Mouse (Mus musculus): ENCODE data around the gene Son. TPM values are rescaled to one million over a fixed set of nuclear protein-coding genes. Genes with fewer than 3 reads are reported as not detected.

The Son gene
- total and polyA plus RNA-seq, 2 experiments: 59.5 to 106 TPM

DNA sequence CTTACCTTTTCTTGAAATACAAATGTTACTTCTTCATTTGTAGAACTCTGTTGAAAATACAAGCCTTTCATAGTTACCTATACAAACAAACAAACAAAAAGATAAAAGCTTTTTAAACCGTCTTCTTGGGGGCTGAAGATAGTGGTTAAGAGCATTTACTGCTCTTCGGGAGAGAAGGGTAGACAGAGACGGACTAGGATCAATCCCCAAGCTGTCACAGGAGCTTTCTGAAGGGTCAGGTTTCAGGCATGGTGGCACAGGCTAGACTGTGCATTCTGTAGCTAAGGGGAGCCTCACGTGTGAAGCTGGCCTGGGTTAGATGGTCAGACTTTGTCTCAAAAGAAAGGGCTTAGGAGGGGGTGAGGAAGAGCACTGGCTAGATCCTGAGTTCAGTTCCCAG lies 70.1 kb downstream of the Son start:
- WGBS: 87% methylated on average over 4 of the region's 4 CpGs
- H3K27ac ChIP-seq (replicated peaks; ENCODE audit: insufficient read depth, low read depth, low read length): no peak overlapping the region
- TF ChIP-seq POLR2A (IDR thresholded peaks at IDR 0.05; ENCODE audit: extremely low read depth, insufficient read depth, low read length) (no peak), CTCF (IDR thresholded peaks at IDR 0.05; ENCODE audit: low read depth, low read length) (no peak)

DNA sequence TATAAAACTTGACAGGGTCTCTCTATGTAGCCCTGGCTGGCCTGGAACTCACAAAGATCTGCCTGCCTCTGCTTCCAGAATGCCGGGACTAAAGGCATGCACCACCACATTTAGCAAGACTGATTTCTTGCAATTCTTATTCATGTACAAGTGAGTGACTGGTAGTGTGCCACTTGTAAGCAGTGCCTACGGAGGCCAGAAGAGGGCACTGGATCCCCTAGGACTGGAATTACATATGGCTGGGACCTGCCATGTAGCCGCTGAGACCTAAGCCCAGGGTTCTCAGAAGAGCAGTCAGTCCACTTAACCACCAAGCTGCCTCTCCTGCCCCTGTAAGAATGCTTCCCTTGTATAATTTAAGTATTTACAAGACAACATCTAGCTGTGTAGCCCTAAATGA lies 76.9 kb downstream of the Son start:
- DNase-seq (ENCODE audit: extremely low read depth, low read depth, low spot score): peak; percentile 54
- Histone ChIP-seq H3K27ac (replicated peaks; ENCODE audit: insufficient read depth, low read depth, low read length) (no peak overlapping the region), H3K4me1 (ENCODE audit: control insufficient read depth, insufficient read depth, low read length) (peaks cover 7% of the 10 kb centered on the region), H3K27me3 (ENCODE audit: control insufficient read depth, insufficient read depth, low read length) (no peaks in the 10 kb centered on the region), H3K9ac (ENCODE audit: low read depth, low read length) (no peak overlapping the region), H3K79me2 (ENCODE audit: control insufficient read depth, insufficient read depth, low read length) (peaks cover 18% of the 10 kb centered on the region; the same call in 1 of the 2 replicates), H3K4me3 (ENCODE audit: insufficient read depth, low read depth, low read length) (no peak overlapping the region), H3K36me3 (ENCODE audit: control insufficient read depth, insufficient read depth, low read length) (no peaks in the 10 kb centered on the region)
- TF ChIP-seq POLR2A (IDR thresholded peaks at IDR 0.05; ENCODE audit: extremely low read depth, insufficient read depth, low read length): no peak
- peak; percentile 83 for TF ChIP-seq CTCF (IDR thresholded peaks at IDR 0.05; ENCODE audit: low read depth, low read length)
- 42% methylated on average over 3 of the region's 3 CpGs for WGBS

More for the DNA sequence above, 70.1 kb downstream of the Son start:
- DNase-seq (ENCODE audit: extremely low read depth, low read depth, low spot score): no peak
- peaks cover 5% of the 10 kb centered on the region; the same call in 1 of the 2 replicates for H3K79me2 ChIP-seq (ENCODE audit: control insufficient read depth, insufficient read depth, low read length)
- no peaks in the 10 kb centered on the region for H3K4me1 ChIP-seq (ENCODE audit: control insufficient read depth, insufficient read depth, low read length)
- no peak overlapping the region for H3K9ac ChIP-seq (ENCODE audit: low read depth, low read length)
- H3K4me3 ChIP-seq (ENCODE audit: insufficient read depth, low read depth, low read length): no peak overlapping the region
- H3K27me3 ChIP-seq (ENCODE audit: control insufficient read depth, insufficient read depth, low read length): no peaks in the 10 kb centered on the region
- peaks cover 3% of the 10 kb centered on the region; the same call in 1 of the 2 replicates for H3K36me3 ChIP-seq (ENCODE audit: control insufficient read depth, insufficient read depth, low read length)

DNA sequence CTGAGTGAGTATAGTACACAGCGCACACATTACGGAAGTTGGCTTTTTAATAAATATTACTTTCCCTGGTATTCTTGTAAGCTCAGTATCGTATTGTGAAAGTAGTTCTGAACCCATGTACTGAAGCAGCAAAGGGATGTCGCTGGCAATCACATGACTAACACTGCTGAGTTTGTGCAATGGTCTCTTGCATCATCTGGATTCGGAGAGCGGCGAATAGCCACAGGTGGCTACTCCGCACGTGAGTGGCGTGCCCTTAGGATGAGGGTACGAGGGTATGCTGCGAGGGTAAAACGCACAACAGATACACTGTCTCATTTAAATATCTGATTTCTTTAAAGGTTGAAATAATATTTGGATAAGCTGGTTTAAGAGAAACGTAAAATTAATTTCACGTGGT lies 80.1 kb downstream of the Son start:
- peak; percentile 97 for DNase-seq (ENCODE audit: extremely low read depth, low read depth, low spot score)
- H3K4me3 ChIP-seq (ENCODE audit: insufficient read depth, low read depth, low read length): no peak overlapping the region
- H3K36me3 ChIP-seq (ENCODE audit: control insufficient read depth, insufficient read depth, low read length): no peaks in the 10 kb centered on the region
- peaks cover 22% of the 10 kb centered on the region; the same call in 1 of the 2 replicates for H3K79me2 ChIP-seq (ENCODE audit: control insufficient read depth, insufficient read depth, low read length)
- H3K9ac ChIP-seq (ENCODE audit: low read depth, low read length): peak overlapping the region; percentile 38; the same call in 1 of the 2 replicates
- peaks cover 11% of the 10 kb centered on the region for H3K4me1 ChIP-seq (ENCODE audit: control insufficient read depth, insufficient read depth, low read length)
- WGBS: 17% methylated on average over 15 of the region's 15 CpGs
- H3K27me3 ChIP-seq (ENCODE audit: control insufficient read depth, insufficient read depth, low read length): no peaks in the 10 kb centered on the region
- peak overlapping the region; percentile 71 for H3K27ac ChIP-seq (replicated peaks; ENCODE audit: insufficient read depth, low read depth, low read length)
- TF ChIP-seq CTCF (IDR thresholded peaks at IDR 0.05; ENCODE audit: low read depth, low read length) (no peak), POLR2A (IDR thresholded peaks at IDR 0.05; ENCODE audit: extremely low read depth, insufficient read depth, low read length) (no peak)

DNA sequence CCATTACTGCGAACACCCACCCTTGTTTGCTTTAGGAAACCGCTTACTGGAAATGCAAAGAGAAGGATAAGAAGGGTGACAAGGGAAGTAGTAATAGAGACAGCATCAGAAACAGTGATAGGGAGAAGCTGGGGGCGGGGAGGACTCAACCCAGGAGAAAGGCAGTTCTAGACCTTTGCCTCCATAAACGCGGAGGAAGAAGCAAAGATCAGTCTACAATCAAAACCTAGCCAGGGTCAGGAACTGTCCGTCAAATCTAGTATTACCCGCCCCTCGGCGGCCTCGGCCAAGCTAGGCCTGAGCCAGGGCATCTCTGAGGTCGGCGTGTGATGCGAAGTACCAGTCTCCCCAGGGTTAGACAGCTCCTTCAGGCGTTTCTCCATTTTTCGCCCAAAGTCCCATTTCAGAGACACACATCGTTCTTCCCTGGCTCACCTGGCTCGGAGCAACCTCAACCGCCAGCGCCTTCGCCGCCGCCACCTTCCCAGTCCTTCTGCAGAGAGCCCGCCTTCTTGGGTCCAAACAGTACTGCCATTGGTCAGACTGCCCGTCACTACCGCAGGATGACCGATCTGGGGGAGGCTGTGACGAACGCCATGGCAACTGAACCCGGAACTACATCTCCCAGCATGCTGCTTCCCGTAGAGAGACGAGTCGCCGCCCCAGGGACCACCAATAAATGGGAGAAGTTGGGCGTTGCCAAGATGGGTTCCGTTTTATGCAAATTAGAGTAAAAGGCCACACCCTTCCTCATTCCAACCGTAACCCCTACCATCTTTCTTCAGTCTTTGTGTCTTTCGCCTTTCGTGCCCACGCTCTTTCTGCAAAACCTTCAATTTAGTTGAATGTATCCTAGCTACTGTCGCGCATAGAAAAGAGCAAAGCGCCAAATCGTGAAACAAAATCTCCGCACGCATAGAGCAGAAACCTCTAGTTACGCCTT lies 81.1 kb downstream of the Son start, which contains the start of gene Cryzl1:
Gene Cryzl1 (minus strand): TSS at position 853 of the 943 bp plus-strand sequence.
- Histone ChIP-seq H3K27ac (replicated peaks; ENCODE audit: insufficient read depth, low read depth, low read length) (peak within 1 kb of the TSS; percentile 75), H3K79me2 (ENCODE audit: control insufficient read depth, insufficient read depth, low read length) (peaks cover 25% of the 10 kb centered on the region; the same call in 1 of the 2 replicates), H3K4me1 (ENCODE audit: control insufficient read depth, insufficient read depth, low read length) (peaks cover 11% of the 10 kb centered on the region), H3K27me3 (ENCODE audit: control insufficient read depth, insufficient read depth, low read length) (no peaks in the 10 kb centered on the region), H3K36me3 (ENCODE audit: control insufficient read depth, insufficient read depth, low read length) (no peaks in the 10 kb centered on the region), H3K9ac (ENCODE audit: low read depth, low read length) (peak within 1 kb of the TSS; percentile 97), H3K4me3 (ENCODE audit: insufficient read depth, low read depth, low read length) (peak within 1 kb of the TSS; percentile 93)
- under 1% methylated on average over 46 of the region's 46 CpGs for WGBS
- TF ChIP-seq POLR2A (IDR thresholded peaks at IDR 0.05; ENCODE audit: extremely low read depth, insufficient read depth, low read length) (no peak), CTCF (IDR thresholded peaks at IDR 0.05; ENCODE audit: low read depth, low read length) (no peak)
- peak; percentile 100 for DNase-seq (ENCODE audit: extremely low read depth, low read depth, low spot score)

Other genes with a start within 250 kb of the Son start
- gene Il10rb, start 241.3 kb upstream of the Son start, total RNA-seq (2014; rRNA removed): 7.3 and 9.5 TPM in 2 replicates
- 5.0 and 5.1 TPM in 2 replicates for gene Il10rb, start 241.3 kb upstream of the Son start, polyA plus RNA-seq (2012; rRNA removed)
- gene Ifnar1, start 162.3 kb upstream of the Son start, total RNA-seq (2014; rRNA removed): 26.4 and 28.3 TPM in 2 replicates
- 11.9 and 14.0 TPM in 2 replicates for gene Ifnar1, start 162.3 kb upstream of the Son start, polyA plus RNA-seq (2012; rRNA removed)
- gene Ifngr2, start 100.4 kb upstream of the Son start, total RNA-seq (2014; rRNA removed): 8.2 and 10.4 TPM in 2 replicates
- 7.3 TPM in 2 replicates for gene Ifngr2, start 100.4 kb upstream of the Son start, polyA plus RNA-seq (2012; rRNA removed)
- gene Tmem50b, start 49.7 kb upstream of the Son start, total RNA-seq (2014; rRNA removed): 3.0 and 3.4 TPM in 2 replicates
- 4.9 and 6.2 TPM in 2 replicates for gene Tmem50b, start 49.7 kb upstream of the Son start, polyA plus RNA-seq (2012; rRNA removed)
- 8.9 and 11.3 TPM in 2 replicates for gene Dnajc28, start 28.5 kb upstream of the Son start, total RNA-seq (2014; rRNA removed)
- 1.9 and 2.2 TPM in 2 replicates for gene Dnajc28, start 28.5 kb upstream of the Son start, polyA plus RNA-seq (2012; rRNA removed)
- 25.0 and 34.4 TPM in 2 replicates for gene Gart, start 554 bp upstream of the Son start, total RNA-seq (2014; rRNA removed)
- gene Gart, start 554 bp upstream of the Son start, polyA plus RNA-seq (2012; rRNA removed): 21.3 and 23.9 TPM in 2 replicates
- gene Donson, start 41.3 kb downstream of the Son start, total RNA-seq (2014; rRNA removed): 2.3 and 3.0 TPM in 2 replicates
- 1.6 and 2.9 TPM in 2 replicates for gene Donson, start 41.3 kb downstream of the Son start, polyA plus RNA-seq (2012; rRNA removed)
- 23.1 and 24.6 TPM in 2 replicates for gene Cryzl1, start 81.5 kb downstream of the Son start, total RNA-seq (2014; rRNA removed)
- 9.6 and 10.1 TPM in 2 replicates for gene Cryzl1, start 81.5 kb downstream of the Son start, polyA plus RNA-seq (2012; rRNA removed)
- 13.6 and 16.5 TPM in 2 replicates for gene Itsn1, start 81.8 kb downstream of the Son start, total RNA-seq (2014; rRNA removed)
- 14.4 and 16.3 TPM in 2 replicates for gene Itsn1, start 81.8 kb downstream of the Son start, polyA plus RNA-seq (2012; rRNA removed)

Data from liver, adult 2 months (tissue).